Mouse (Mus musculus) thymus, postnatal 0 days (tissue): ENCODE results near the gene Mcmbp. TPM values are rescaled to one million over a fixed set of nuclear protein-coding genes. Genes with fewer than 3 reads are reported as not detected.

Experiments used
- DNase-seq: peaks from one replicate; pipeline ENCODE4 v3.0.0-alpha.2; 2015; ENCODE audit warnings: low spot score
- polyA plus RNA-seq: library from polyadenylated mRNA; unstranded; fragments of >200 nt; fragmentation: Nextera tagmentation; extraction: Ambion mirVana; gene quantifications from 2 replicates; pipeline ENCODE4 v1.2.1, GENCODE M21; 2015

Mcmbp gene
- 62.9 and 66.5 TPM in 2 replicates for polyA plus RNA-seq

DNA sequence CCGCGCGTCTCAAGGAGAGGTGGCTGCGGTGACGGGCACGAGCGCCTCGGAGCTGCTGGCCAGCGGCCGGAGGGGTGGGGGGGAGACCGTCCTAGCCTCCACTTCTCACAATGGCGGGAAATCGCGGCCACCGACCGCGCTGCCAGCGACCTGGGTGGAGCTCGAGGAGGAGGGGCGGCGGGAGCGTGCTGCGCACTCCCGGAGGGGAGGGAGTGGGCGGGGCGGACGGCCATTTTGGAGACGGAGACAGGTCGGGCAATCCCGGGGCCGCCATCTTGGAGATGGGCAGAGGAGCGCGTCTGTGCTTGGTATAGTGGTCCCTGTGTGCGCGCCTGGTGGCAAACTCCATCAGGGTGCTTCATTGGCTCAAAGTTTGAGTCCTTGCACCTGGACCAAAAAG lies at the start of gene Mcmbp:
Gene Mcmbp, minus strand, starts transcription at position 162 of the 400 bp plus-strand sequence.
- peak; percentile 96 for DNase-seq

GRCm38 (mm10) chr7:128790045-128790444 lies 49.8 kb upstream of the Mcmbp start:
- no peak for DNase-seq

DNA sequence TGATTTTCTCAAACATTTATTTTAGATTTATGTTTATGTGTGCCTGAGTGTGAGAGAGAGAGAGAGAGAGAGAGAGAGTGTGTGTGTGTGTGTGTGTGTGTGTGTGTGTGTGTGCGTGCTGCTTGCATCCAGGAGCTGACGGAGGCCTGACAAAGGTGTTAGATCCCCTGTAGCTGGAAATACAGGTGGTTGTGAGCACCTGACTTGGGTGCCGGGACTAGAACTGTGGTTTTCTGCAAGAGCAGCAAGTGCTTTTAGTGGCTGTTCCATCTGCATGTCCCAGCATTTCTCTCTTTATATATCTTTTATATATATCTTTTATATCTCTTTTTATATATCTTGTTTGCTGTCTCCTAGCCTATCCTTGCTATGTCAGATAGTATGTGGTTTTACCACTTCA lies 41.6 kb upstream of the Mcmbp start:
- no peak for DNase-seq

DNA sequence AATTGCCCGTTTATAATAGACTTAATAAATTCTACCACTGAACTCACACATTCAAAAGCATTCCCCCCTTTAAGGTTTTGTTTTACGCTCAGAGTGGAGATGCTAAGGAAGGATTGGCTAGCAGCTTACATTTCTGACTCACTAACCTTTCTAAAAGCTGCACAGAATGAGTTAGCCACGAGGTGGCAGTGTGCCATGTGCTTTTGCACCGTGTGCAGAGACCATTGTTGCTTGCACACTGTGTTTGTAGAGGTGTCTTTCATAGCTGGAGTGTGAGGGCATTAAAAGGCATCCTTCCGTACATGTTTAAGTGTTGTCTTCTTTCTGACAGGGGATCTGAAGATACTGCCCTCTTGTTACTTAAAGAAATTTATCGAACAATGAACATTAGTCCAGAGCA lies 39.0 kb upstream of the Mcmbp start:
- peak; percentile 45 for DNase-seq

GRCm38 (mm10) chr7:128777201-128777600 lies 36.9 kb upstream of the Mcmbp start:
- DNase-seq = no peak

DNA sequence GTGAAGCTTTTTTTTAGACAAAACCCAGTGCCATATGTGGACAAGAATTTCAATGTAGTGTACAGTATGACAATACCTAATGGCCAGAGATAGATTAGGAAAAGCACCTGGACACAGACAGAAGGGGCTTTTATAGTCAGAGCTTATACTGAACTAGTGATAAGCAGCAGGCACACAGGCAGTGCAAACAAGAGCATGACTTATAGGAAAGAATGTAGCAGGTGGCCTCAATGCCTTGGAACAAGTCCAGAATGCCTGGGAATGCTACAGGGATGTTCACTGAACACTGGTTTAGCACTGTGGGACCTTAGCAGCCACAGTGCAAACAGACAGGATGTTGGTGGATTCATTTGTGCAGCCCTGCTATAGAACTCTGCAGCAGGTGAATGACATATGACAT lies 26.4 kb upstream of the Mcmbp start:
- no peak for DNase-seq

DNA sequence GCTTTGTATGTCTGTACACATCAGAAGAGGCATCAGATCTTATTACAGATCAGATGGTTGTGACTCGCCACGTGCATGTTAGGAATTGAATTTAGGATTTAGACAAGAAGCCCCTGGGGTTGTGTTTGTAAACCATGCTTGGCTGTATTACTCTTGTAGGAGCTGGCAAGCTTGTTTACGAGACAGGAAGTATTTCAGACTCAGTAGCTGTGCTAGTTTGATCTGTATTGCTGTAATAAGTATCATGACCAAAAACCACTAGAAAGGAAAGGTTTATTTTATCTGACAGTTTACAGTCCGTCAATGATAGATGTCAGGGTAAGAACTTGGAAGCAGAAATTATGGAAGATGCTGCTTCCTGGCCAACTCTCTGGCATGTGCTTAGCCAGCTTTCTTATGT lies 18.7 kb upstream of the Mcmbp start:
- no peak for DNase-seq

DNA sequence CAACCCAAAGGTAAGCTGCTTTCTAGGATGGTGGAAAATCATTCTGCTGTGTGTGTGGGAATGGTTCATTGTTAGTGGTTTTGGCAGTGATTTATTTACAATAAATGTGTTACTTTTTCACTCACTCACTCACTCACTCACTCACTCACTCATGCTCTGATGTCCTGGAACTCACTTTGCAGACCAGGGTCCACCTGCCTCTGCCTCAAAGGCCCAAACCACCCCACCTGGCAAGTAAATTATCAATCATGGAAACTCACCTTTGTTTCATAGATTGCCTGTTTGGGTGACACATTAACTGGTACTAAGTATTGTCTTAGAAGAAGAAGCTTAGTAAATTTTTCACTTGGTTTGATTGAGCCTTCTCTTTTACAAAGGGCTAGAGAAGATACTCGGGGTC lies 15.1 kb upstream of the Mcmbp start:
- no peak for DNase-seq

DNA sequence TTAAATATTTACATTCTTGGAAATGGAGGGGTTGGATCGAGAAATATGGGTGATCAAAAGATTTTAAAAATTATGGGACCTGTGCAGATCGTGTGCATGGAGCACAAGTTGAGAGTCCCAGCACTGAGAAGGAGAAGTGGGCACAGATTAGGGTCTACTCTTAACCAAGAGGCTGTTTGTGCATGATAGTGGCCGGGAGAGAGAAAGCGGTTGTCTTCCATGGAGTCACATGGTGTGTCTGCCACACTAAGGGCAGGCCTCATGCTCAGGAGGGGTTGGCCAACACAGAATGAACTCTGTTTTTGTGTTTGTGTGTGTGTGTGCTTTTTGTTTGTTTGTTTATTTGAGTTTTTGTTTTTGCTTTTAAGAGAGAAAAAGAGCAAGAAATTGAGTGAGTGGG lies 11.7 kb upstream of the Mcmbp start:
- no peak for DNase-seq

GRCm38 (mm10) chr7:128750296-128750695 lies 10.0 kb upstream of the Mcmbp start:
- no peak for DNase-seq

GRCm38 (mm10) chr7:128748758-128749157 lies 8.5 kb upstream of the Mcmbp start:
- DNase-seq = no peak

- no peak for DNase-seq
Measured at GRCm38 (mm10) chr7:128746151-128746550, 5.9 kb upstream of the Mcmbp start.

DNA sequence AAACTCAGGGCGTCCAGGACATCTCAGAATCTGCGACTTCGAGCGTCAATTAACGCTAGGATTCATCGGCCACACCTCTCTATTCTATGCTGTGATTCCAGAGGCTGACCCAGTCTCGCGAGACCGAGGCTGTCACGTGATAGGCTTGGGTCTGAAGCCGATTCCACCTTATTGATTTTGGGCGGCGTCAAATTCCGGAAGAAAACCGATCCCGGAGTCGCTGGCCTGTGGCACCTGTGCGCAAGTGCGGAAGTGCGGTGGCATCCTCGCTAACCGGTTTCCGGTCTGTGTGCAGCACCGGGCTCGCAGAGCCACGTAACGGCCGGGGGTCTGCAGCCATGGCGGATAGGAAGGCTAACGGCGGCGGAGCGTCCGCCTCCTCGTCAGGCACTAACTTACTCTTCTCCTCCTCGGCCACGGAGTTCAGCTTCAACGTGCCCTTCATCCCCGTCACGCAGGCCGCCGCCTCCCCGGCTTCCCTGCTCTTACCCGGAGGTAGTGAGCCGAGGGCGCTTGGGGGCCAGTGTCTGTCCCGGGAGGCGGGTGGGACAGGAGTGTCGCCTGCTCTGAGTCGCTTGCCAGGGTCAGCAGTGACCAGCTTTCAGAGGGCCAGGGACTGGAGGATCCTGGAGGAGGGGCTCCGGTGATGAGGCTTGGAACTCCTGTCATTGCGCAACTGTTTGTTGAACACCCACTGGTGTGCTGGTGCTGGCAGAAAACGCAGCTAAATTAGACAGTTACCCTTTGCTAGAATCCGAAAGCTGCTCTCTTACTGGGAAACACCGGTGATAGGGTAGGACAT lies 4.6 kb upstream of the Mcmbp start, which contains the start of gene Sec23ip:
Gene Sec23ip, plus strand, starts transcription at position 260 of the 802 bp plus-strand sequence.
- DNase-seq = peak; percentile 97

DNA sequence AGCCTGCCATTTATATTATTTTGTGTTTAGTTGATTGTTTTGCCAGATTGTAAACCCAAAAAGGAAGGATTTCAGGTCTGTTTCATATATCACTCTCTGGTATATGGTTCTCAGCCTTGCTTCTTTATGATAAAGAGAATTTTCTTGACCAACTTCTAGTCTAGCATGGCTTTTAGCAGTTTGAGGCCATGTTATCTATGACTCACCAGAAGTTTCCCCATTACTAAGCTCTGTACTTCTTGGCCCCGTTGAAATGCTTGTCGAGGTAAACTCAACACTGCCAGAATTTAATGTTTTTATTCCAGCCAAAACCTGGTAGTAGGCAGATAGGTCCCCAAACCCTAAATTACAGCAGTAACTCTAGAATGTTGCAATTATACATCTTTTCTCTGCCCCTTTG lies 3.6 kb upstream of the Mcmbp start:
- no peak for DNase-seq

DNA sequence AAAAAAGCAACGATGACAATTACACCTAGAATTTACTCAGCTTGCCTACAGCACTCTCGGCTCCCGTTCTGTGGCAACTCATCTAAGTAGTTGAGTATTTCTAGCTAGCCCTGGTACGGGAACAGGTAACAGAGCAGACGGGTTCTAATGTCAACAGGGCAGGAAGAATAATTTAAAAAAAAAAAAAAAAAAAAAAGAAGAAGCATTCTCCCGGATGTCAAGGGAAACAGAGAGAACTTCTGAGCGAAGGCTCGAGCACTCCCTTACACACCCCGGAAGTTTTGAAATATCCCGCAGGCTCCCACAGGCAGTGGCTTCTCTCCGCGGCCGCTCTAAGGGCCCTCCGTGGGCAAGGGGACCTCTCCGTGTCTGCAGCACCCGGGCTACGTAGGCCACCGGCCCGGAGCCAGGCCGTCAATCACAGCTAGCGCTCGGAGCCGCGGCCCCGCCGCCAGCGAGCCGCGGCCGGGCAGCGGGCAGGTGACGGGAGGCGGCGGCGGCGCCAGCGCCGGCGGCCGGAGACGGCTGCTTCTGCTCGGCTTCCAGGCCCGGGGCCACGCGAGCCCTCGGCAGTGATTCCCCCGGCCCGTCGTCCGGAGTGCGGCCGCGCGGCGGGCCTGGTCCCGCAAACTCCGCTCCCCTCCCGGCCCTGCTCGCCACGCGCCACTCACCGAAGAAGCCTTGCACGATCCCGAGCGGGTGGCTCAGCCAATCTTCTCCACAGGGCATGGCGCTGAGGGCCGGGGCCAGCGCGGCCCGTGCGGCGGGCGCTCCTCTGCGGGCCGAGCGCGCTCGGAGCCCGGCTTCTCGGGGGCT lies 625 bp downstream of the Mcmbp start:
- DNase-seq = peak; percentile 57

- no peak for DNase-seq
Measured at GRCm38 (mm10) chr7:128739116-128739461, 1.2 kb downstream of the Mcmbp start.

DNA sequence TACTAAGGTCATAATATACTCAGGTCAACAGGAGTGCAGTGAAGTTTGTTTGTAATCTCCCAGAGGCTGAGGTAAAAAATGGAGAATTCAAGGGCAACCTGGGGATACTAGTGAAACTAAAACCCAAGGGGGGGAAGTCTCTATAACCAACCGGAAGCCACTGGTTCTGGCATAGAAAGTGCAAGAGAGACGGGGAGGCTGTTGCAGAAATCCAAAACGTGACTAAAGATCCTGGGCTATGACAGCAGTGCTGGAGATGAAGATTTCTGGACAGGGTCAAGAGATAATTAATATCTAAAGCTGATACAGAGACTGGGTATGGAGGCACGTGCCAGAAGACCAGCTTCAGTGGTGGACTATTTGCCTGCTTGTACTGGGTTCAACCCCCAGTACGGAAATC lies 2.3 kb downstream of the Mcmbp start:
- DNase-seq = peak; percentile 29

DNA sequence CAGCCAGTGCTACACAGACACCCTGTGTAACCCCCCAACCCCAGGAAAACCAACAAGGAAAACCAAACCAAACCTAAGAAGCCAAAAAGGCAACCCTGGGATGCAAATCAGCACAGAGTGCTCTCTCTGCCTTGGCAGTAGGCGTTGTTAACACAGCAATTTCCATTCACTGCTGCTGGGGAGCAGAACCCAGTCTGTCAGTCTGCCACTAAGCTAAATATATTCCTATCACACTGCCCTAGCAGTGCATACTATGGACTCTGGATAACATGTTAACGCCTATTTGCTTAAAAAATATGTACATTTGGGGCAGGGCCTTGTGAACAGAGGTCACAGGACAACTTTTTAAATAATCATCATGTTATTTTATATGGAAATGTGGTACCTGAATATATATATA lies 8.7 kb downstream of the Mcmbp start:
- no peak for DNase-seq

DNA sequence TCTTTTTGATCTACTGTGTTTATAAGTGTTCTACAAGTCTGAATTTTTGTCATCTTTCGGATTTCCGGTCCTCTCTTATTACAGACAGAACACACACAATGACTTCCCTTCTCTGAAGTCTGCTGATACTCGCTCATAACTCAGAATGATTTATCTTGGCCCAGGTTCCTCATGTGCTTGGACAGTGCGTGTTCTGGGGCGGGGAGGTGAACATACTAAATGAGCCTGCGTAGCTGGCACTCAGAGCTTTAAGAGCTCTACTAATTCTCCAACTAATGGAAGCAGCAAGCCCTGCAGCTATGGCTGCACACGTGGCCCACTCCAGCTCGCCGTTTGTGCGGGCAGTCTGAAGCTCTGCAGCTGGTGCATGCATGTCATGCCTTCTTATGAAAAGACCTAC lies 11.6 kb downstream of the Mcmbp start:
- no peak for DNase-seq

GRCm38 (mm10) chr7:128727701-128728100 lies 12.6 kb downstream of the Mcmbp start:
- no peak for DNase-seq

DNA sequence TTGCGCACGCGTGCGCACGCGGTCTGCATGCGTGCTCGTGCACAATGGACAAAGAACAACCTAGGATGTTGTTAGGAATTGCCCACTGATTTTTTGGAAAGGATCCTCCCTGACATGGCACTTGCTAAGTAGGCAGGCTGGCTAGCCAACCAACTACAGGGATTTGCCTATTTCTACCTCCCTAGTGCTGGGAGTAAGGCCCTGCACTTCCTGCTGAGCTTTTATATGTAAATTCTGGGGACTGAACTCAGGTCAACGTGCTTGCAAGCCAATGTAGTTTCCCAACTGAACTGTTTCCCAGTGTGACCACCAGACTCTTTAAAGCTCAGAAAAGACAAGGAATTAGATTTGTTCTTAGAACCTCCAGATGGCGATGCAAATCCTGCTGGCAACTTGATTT lies 13.3 kb downstream of the Mcmbp start:
- no peak for DNase-seq

GRCm38 (mm10) chr7:128725189-128725588 lies 15.1 kb downstream of the Mcmbp start:
- no peak for DNase-seq

- DNase-seq = peak; percentile 89
Measured at GRCm38 (mm10) chr7:128724761-128725160, 15.5 kb downstream of the Mcmbp start.
